Mouse (Mus musculus) thymus, postnatal 25 days (tissue): Measurements from ENCODE around the gene Ech1.
A peak's percentile ranks its signal among the peaks of the same experiment; 100 is the strongest.

Source experiments
- DNase-seq: peaks from one replicate; pipeline ENCODE4 v3.0.0; 2022

The Ech1 gene

DNA sequence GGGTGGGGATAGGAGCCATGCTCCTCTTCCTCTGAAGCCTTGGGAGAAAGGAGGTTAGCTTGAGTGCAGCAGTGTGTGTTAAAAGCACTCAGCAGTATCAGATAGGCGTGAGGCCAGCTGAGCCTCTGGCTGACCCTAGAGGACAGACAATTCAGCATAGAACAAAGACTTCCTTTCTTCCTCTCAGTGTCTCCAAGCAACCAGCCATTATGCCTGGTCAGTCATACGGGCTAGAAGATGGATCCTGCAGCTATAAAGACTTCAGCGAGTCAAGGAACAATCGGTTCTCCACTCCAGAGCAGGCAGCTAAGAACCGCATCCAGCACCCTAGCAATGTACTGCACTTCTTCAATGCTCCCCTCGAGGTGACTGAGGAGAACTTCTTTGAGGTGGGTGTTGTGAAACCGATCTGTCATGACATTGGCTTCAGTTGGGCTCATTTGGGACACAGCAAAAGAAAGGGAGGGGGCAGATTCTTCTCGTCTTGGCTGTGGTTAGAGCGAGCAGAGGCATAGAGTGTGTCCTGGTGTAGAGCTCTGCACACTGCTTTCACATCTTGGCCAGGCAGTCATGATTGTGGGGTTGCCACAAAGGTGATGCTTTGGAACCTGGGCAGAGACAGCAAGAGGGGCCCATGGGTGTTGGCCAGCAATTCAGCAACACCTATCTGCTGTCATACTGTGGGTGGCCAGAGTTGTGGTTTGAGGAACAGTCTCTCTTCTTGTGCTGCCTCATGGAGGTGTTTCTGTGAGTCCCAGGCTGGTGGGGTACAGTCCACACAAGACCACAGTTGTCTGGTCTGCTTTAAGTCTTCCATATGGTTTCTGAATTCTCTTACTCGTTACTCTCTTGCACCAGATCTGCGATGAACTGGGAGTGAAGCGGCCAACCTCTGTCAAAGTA lies 4.4 kb upstream of the Ech1 start:
- no peak for DNase-seq

DNA sequence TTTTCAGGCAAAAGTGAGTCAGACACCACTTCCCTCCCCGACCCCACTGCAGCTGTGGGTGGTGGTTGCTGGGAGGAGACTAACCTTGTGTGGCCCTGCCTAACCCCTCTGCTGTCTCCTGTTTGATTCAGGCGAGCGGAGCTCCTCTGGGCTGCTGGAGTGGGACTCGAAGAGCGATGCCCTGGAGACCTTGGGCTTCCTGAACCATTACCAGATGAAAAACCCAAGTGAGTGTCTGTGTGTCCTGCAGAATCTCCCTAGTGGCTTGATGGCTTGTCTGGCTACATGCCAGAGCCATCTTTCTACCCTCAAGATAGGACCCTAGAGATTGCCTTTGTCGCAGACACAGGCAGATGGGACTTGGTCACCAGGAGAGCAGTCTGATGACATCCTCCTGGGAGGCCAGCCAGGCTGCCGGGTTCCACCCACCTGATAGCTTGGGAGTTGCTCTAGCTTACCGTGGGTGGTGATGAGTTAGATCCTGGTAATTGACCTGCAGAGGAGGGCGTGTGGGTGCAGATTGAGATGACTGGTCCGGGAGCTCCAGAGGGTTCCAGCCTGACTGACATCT lies 3.7 kb upstream of the Ech1 start:
- no peak for DNase-seq

DNA sequence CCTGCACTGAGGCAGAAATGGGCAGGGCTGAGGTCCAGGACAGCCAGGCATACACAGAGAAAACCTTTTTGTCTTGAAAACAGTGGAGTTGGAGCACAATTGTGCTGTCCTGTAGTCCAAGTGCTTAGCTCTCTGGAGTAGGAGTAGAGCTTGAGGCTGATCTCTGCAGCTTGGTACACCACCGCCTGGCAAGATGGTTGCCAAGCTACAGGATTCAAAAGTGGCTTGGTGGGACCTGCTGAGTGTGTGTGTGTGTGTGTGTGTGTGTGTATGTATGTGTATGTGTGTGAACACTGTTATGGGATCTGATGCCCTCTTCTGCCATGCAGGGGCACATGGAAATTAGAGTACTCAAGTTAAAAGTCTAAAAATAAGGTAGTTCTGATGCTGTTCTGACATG lies 2.5 kb upstream of the Ech1 start:
- DNase-seq = no peak

DNA sequence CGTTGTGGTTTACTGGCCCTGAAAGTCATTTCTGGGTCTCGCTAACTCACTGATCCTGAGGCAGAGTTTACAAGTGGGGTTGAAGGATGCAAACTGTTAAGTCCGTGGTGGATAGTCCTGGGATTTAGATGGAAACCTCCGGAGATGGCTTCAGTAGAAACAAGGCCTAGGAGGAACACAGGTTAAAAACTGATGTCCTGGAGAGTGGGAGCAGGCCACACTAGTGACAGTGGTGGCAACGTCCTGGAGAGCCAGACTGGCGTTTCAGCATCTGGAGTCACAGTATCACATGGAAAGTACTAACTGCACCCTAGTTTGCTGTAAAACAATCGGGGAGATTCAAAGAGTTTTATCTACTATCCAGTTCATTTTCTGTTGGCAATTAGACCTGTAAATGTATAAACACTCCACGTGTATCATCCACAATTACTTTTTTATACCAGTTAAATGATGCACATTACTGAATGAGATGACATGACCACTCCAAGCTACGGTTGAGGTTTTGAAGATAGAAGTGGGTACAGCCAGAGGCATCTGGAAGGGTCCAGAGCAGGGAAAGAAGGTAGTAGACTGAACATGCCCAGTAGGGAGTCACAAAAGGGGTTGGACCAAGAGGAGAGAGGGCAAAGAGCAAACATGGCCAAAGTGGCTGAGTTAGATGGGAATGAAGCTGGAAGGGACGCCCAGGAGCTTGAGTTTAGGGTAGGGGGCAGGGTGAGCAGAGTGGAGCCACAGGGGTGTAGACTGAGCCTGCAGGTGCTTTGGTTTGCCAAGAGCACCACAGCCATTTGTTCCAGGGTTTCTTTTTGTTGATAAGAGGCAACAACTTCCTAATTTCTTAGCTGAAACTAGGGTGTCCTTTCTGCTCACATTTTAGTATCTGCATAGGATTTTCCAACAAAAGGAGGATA lies 1.8 kb upstream of the Ech1 start:
- DNase-seq = no peak

DNA sequence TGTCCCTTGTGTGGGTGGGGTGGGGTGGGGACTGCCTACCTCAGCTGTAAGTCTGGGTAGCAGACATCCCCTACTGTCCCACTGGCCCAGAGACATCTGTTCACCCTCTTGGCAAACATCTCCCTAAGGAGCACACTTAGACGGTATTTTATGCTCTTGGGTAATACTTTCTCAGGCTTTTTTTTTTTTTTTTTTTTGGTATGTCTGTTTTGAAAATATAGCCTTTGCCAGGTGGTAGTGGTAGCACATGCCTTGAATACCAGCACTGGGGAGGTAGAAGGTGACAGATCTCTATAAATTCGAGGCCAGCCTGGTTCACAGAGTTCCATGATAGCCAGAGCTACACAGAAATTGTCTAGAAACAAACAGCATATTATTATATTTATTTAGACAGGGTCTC lies 1.1 kb upstream of the Ech1 start:
- DNase-seq = no peak

DNA sequence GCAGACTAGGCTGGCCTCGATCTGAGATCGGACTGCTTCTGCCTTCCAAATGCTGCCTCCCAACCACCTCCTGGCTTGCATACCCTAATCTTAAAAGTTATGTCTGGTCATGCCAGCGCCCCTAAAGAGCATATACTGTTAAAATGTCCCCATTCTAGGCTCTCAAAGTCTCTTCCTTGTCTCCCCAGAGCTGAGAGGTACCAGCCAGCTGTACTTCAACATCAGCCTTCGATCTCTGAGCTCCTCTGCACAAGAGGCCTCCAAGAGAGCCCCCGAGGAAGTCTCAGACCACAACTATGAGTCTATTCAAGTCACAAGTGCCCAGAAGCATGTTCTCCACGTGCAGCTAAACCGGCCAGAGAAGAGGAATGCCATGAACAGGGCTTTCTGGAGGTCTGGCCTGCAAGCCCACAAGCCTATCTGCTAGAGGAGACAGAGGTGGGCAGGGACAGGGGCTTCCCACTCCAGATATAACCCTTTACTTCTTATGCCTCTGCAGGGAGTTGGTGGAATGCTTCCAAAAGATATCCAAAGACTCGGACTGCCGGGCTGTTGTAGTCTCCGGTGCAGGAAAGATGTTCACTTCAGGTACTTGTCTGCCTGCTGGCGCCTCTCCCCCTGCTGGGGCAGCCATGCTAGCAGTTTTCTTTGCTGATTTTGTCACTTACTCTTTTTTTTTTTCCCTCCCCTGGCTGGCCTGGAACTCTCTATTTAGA lies 827 bp downstream of the Ech1 start:
- DNase-seq = peak; percentile 64

DNA sequence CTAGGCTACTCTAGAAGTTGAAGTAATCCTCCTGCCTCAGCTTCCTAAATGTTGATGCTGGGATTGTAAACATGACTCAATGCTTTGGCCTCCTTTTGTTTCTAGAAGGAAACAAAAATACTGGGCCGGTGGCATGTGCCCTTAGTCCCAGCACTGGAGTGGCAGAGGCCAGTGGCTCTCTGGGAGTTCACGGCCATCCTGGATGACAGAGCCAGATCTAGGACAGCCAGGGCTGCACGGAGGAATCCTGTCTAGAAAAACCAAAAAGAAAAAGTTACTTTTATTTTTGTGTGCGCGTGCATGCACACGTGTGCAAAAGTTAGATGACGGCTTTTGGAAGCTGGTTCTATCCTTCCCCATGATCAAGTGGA lies 1.4 kb downstream of the Ech1 start:
- DNase-seq = no peak

DNA sequence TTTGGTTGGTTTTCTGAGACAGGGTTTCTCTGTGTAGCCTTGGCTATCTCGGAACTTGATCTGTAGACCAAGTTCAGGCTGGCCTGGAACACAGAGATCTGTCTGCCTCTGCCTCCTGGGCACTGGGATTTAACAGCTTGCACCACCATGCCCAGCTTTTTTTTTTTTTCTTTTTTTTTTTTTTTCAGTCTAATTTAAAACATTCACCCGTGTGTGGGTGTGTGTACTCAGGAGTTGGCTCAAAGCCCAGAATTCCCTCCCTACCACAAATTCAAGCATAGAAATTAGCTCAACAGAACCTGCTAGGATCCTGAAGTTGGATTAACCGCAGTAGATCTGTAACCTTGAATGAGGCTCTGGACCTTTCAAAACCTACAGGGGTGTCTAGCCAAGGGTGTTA lies 2.3 kb downstream of the Ech1 start:
- DNase-seq = no peak

DNA sequence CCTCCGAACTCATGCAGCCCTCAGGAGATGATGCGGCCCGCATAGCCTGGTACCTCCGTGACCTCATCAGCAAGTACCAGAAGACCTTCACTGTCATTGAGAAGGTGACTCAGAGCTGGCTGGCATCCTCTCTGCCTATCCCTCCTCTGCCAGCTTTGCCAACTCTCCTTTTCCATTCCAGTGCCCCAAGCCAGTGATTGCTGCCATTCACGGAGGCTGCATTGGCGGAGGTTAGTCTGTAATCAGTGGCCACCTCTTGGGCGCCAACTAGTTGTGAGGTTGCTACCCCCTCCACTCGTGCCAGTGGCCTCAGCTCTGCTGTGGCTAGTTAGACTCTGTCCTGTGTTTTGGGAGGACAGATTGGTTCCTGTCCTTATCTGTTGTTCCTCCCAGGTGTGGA lies 4.8 kb downstream of the Ech1 start:
- no peak for DNase-seq

DNA sequence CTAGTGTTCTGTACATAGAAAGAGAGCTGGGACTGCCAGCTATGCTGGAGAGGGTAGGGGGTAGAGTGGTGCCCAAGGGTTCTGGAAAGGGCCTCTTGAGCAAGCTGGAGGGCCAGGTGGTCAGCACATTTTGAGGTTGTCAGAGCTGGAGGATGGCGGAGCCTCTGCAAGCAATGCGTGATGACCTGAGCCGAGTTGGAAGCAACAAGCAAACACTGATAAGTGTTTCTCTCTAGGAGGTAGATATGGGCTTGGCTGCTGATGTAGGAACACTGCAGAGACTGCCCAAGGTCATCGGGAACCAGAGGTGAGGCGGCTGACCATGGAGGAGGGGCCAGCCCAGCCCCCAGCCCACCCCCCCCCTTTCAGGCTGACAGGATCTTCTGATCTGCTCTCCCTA lies 6.0 kb downstream of the Ech1 start:
- no peak for DNase-seq

DNA sequence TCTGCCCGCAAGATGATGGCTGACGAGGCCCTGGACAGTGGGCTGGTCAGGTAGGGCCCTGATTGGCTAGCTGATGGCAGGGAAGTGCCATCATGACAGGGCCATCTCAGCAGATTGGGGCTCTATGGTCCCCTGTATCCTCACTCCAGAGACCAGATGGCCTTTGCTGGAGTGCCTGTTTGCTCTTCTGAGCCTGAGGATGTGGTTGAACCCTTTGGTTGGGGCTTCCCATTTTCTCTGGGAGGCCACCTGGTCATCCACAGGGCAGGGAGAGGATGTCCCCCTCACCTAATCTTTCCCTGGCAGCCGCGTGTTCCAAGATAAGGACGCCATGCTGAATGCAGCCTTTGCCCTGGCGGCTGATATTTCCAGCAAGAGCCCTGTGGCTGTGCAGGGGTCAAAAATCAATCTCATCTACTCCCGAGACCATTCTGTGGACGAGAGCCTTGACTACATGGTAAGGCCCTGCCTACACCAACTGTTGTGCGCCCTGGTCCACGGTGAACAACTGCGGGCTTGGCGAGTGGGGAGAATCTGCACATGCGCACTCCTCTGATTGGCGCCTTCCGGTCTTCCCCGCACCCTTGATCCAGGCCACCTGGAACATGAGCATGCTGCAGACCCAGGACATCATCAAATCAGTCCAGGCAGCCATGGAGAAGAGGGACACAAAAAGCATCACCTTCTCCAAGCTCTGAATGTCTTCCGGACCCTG lies 6.6 kb downstream of the Ech1 start:
- no peak for DNase-seq

DNA sequence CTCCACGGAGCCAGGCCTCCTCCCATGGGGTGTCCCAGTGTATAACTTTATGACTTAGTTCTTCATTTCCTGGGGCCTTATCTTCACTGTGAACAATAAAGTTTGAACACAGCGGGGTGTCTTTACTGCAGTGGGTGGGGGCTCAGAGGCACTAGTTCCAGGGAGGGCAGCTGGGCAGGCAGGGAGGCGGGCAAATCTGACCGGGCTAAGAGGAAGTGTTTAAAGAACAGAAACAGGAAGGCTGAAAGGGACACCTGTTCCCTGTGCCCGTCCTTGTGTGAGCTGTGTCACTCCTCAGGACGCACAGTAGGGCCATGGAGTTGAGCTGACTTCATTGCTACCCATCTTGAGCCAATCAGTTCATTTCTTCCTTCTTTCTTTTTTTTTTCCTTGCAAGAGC lies 7.1 kb downstream of the Ech1 start:
- no peak for DNase-seq

DNA sequence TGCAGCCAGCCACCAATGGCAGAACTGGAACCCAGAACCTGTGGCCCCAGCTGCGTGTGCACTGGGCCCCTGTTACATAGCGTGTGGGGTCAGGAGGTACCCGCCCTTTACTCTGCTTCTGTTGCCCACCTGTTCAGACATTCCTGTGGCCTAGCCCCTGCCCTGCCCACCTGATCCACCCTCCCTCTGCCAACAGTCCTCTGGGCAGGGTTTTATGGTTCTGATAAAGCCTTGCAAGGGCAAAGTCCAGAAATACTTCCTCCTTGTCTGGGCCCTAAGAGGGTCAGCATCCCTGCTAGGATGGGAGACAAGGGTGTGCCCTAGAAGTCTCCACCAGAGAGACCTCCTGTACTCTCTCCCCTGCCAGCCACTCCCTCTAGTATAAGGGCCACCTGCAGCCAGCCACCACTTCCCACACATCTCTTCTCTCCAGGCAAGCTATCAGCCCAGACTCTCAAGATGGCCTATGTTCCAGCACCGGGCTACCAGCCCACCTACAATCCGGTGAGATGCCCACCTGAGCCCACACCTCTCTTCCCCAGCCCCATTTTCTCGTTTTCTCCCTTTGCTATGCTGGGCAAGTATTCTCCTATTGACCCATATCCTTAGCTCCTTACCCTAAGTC lies 8.8 kb downstream of the Ech1 start, which contains the start of gene Lgals4:
TSS of gene Lgals4 (plus strand) at position 132 of the 625 bp plus-strand sequence.
- no peak for DNase-seq

DNA sequence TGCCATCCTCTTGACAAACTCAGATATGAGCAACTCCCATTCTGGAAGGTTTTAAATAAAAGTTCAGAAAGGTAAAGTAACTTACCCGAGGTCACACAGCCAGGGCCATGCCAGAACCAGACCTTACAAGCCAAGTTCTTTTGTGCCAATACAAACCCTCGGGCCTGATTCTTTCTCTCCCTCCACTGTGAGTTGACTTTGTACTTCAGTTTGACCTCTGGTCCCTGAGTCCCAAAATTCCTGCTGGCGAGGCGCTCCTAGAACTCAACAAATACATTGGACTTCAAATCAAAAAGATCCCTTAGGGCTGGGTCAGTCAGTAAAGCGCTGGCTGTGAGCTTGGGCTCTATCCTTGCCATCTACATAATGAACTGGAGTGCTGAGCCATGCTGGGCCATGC lies 11.9 kb downstream of the Ech1 start:
- no peak for DNase-seq

DNA sequence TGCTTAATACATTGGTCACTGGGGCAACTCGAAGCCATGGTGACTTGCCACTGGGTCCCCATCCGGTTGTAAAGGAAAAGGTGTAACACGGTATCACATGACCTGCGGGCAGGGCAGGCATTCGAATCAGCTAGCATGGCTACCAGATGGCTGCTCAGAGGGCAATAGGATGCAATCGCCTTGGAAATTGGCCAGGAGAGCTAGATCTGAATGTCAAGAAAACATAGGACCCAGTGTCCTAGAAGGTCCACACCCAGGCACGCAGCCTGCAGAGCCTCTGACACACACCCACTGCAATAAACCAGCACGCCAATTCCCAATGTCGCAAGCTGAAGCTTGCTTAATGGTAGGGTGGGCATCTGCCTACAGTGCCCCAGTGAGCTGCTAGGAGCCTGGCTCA lies 13.3 kb downstream of the Ech1 start:
- DNase-seq = no peak

DNA sequence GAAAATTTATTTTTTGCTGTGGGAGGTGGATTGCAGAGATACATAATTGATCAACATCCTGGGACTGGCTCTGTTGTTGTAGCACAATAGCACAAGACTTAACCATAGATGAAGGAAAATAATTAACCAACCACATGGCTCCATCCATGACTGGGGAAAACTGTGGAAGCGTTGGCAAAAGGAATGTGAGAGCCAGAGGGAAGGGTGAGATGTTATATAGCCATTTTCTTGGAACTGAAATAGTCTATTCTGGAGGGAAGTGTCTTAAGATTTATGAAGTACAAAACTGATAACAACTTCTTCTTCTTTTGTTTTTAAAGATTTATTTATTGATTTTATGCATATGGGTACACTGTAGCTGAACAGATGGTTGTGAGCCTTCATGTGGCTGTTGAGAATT lies 22.3 kb downstream of the Ech1 start:
- DNase-seq = no peak

DNA sequence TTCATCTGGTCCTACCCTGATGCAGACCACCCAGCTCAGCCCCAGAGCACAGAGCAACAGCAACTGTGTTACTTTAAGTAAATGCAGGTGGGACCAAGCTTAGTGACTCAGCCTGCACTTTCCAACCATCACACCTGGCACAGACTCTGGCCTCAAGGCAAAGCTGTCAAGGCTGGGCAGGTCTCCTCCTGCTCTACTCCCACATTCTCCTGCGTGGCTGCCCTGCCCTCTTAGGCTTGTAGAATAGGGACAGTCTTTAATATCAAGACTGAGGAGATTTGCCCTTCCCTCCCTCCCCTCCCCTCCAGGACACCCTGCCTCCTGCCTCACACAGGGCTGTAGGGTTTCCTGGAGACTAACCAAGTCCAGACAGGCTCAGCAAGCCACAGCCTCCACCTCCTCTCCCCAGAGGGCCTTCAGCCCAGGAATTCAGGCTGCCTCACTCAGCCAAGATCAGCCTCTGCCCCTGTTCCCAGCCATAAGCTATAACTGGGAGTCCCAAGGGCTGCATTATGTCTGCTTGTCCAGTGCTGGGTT lies 24.8 kb downstream of the Ech1 start:
- no peak for DNase-seq

DNA sequence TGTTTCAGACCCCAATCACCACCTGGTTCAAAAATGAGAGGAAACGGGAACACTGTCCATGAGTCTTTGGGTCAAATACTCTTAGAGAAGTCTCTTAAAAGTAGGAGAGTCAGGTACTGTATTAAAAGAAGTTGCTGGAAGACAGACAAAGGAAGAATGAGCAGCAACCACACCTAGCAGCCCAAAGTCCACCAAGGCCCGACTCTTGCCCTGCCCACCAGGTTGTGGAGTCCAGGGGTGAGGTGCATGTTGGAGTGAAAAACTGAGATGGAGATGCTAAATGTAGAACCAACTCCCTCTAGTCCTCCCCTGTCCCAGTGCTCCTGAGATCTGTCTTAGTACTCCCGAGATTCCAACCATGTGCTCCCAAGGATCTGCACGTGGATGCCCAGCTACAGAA lies 25.6 kb downstream of the Ech1 start:
- DNase-seq = no peak

DNA sequence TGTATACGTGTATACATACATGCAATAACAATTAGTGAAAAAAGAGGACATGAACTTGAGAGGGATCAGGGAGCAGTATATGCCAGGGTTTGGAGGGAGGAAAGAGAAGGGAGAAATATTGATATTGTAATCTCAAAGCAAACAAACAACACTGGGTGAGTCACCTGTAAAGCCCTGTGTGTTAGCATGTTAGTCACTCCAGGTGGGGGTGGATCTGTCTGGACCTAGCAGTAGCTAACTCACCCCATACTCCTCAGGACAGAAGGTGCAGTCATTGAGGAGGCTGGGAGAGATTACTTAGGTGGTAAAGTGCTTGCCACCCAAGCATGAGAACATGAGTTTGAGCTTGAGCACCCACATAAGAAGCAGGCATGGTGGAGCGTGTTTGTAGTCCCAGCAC lies 34.9 kb downstream of the Ech1 start:
- DNase-seq = no peak

DNA sequence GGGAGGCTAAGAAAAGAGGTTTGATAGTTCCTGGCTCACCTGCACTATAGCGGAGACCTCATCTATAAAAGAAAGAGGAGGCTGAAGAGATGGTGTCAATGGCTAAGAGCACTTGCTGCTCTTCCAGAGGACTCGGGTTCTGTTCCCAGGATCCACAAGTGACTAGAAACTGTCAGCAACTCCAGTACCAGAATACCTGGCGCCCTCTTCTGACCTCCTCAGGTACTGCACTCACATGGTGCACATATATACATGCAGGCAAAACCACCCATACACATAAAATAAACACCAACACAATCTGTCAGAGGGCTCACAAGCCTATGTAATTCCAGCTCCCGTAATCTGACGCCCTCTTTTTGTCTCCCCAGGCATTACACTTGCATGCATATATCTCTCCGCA lies 35.9 kb downstream of the Ech1 start:
- no peak for DNase-seq

DNA sequence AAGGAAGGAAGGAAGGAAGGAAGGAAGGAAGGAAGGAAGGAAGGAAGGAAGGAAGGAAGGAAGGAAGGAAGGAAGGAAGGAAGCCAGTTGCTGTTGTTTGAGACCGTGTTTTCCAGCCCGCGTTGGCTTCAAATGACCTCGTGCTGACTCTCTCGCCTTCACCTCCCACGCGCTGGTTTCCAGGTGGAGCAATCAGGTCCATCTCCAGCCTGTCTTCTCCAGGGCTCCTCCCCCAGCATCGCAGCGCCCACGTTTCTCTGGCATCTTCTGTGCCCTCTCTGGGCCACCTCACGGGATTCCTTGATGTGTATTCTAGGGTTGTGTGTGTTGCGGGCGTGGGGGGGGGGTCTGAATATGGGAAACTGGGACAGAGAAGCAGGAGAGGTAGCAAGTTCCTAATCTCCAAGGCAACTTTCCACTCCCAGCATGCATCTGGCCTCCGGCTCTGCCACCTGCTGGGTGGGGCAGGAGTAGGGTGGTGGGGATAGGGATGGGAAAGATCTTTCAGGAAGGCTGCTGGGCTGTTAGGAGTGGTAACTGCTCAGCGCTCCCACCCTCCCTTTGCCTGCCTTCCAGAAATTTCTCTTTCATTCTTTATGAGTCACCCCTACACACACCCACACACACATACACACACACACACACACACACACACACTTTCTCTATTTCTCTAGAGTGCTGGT lies 37.9 kb downstream of the Ech1 start:
- no peak for DNase-seq
